Mouse (Mus musculus) neural tube, embryonic 11.5 days (tissue): ENCODE data around the gene Sp100. TPM values are rescaled to one million over a fixed set of nuclear protein-coding genes. Genes with fewer than 3 reads are reported as not detected.

Source experiments
- ATAC-seq: fragments of 200-750 bp; cut with Nextera tagmentation; 2 replicates; pipeline ENCODE4 v1.8.0; 2017; ENCODE audit warnings: moderate number of reproducible peaks, mild to moderate bottlenecking, moderate TSS enrichment, moderate library complexity; ENCODE audit not compliant: insufficient read depth, low FRiP score, low TSS enrichment
- DNase-seq: peaks from one replicate; pipeline ENCODE4 v3.0.0-alpha.2; 2015; ENCODE audit warnings: low spot score
- H3K27ac ChIP-seq: fragments of 300-500 bp; sonication (generic); 2 replicates; pipeline ENCODE4 v1.5.1; 2014; ENCODE audit warnings: low read depth, mild to moderate bottlenecking, low read length
- H3K27me3 ChIP-seq: fragments of 300-500 bp; sonication (generic); 2 replicates; pipeline ENCODE4 v1.6.1; 2014; ENCODE audit warnings: mild to moderate bottlenecking, low read length, mixed read lengths; ENCODE audit not compliant: control insufficient read depth, insufficient read depth
- H3K36me3 ChIP-seq: fragments of 300-500 bp; sonication (generic); 2 replicates; pipeline ENCODE4 v1.6.1; 2014; ENCODE audit warnings: mild to moderate bottlenecking, low read length, moderate library complexity, mixed read lengths; ENCODE audit not compliant: control insufficient read depth, insufficient read depth
- H3K4me1 ChIP-seq: fragments of 300-500 bp; sonication (generic); 2 replicates; pipeline ENCODE4 v1.6.1; 2014; ENCODE audit warnings: low read length, mixed read lengths; ENCODE audit not compliant: control insufficient read depth, insufficient read depth
- H3K4me2 ChIP-seq: fragments of 300-500 bp; sonication (generic); 2 replicates; pipeline ENCODE4 v1.6.1; 2014; ENCODE audit warnings: low read depth, mild to moderate bottlenecking, moderate library complexity
- H3K4me3 ChIP-seq: fragments of 300-500 bp; sonication (generic); 2 replicates; pipeline ENCODE4 v1.5.1; 2014; ENCODE audit warnings: low read depth, low read length
- H3K9ac ChIP-seq: fragments of 300-500 bp; sonication (generic); 2 replicates; pipeline ENCODE4 v1.6.1; 2014; ENCODE audit warnings: mild to moderate bottlenecking, low read length
- H3K9me3 ChIP-seq: fragments of 300-500 bp; sonication (generic); 2 replicates; pipeline ENCODE4 v1.6.1; 2016; ENCODE audit warnings: low read length; ENCODE audit not compliant: control insufficient read depth
- WGBS: fragments of 180-500 bp; shearing (Covaris S2); extraction: QIAGEN DNeasy Blood & Tissue Kit; methylation state at CpG from one replicate; pipeline ENCODE4 v1.1.7; 2014; 5-methylcytosine and 5-hydroxymethylcytosine counted together
- polyA plus RNA-seq: library from polyadenylated mRNA; unstranded; fragments of >200 nt; fragmentation: Nextera tagmentation; extraction: Ambion mirVana; gene quantifications from 2 replicates; pipeline ENCODE4 v1.2.1, GENCODE M21; 2014

The Sp100 gene
- polyA plus RNA-seq, 1 experiment from 2014 or later = 0.33 TPM

DNA sequence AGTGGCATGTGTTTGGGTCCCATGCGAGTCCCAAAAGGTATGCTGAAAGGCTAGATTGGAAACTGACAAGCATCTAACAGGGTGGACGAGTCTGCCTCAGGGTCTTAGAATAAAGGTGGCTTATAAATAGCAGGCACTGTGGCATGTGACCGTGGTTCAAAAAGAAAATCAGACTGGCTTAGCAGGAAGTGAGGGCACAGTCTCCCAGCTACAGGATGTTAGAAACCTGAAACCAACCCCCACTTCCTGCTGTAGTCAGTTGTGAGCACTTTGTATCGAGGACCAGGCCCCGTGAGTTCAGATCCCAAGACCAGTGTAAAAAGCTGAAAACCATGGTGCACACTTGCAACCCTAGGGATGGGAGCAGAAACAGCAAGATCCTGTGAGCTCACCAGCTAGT is 37.6 kb downstream of the Sp100 start:
- no peak for DNase-seq
- H3K9ac ChIP-seq = no peak overlapping the region
- no peaks in the 10 kb centered on the region for H3K9me3 ChIP-seq
- WGBS = 80% methylated on average over 5 of the region's 5 CpGs
- no peak overlapping the region for H3K27ac ChIP-seq
- no peak overlapping the region for H3K4me2 ChIP-seq
- ATAC-seq = no peak
- no peaks in the 10 kb centered on the region for H3K27me3 ChIP-seq
- H3K4me1 ChIP-seq = no peaks in the 10 kb centered on the region
- no peaks in the 10 kb centered on the region for H3K36me3 ChIP-seq
- H3K4me3 ChIP-seq = no peak overlapping the region

DNA sequence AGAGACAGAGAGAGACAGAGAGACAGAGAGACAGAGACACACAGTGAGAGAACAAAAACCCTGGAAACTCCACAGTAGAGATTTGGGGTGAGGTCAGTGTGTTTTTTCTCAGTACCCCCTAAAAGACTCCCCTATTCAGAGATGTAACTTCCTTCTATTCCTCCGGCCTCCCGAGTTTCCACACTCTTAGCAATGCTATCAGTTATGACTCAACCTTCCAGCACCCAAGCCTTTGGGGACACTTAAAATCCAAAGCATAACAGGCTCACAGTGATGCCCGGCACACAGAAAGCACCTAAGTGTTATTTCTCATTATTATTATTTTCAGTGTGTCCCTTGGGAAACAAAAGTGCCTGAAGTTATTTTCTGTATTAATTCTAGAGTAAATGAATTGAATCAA is 40.8 kb downstream of the Sp100 start:
- 94% methylated on average over 3 of the region's 3 CpGs for WGBS
- H3K36me3 ChIP-seq = no peaks in the 10 kb centered on the region
- ATAC-seq = no peak
- no peaks in the 10 kb centered on the region for H3K4me1 ChIP-seq
- H3K4me3 ChIP-seq = no peak overlapping the region
- no peak for DNase-seq
- H3K27ac ChIP-seq = no peak overlapping the region
- no peaks in the 10 kb centered on the region for H3K27me3 ChIP-seq
- H3K9me3 ChIP-seq = no peaks in the 10 kb centered on the region
- no peak overlapping the region for H3K4me2 ChIP-seq
- no peak overlapping the region for H3K9ac ChIP-seq

DNA sequence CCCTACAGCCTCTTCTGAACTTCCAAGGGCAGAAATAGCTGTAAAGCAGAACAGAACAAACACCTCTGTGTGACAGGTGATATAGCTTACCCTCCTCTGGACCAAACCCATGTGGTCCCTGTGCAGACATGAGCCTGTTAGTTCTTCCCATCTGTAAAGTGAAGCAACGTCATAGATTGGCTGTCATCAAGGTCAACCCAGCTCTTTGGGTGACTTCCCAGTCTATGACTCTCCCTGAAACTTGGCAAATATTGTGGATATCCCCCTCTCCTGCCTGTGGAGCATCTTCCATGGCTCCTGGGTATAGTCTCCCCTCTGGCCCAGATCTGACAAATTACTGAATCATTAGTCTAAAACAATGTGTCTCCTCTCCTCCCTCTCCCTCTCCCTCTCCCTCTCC is 42.5 kb downstream of the Sp100 start:
- no peaks in the 10 kb centered on the region for H3K36me3 ChIP-seq
- no peak overlapping the region for H3K4me2 ChIP-seq
- H3K4me1 ChIP-seq = no peaks in the 10 kb centered on the region
- WGBS = 79% methylated on average over 1 of the region's 1 CpGs
- H3K9me3 ChIP-seq = no peaks in the 10 kb centered on the region
- no peaks in the 10 kb centered on the region for H3K27me3 ChIP-seq
- no peak for DNase-seq
- ATAC-seq = no peak
- H3K4me3 ChIP-seq = no peak overlapping the region
- no peak overlapping the region for H3K27ac ChIP-seq
- H3K9ac ChIP-seq = no peak overlapping the region

DNA sequence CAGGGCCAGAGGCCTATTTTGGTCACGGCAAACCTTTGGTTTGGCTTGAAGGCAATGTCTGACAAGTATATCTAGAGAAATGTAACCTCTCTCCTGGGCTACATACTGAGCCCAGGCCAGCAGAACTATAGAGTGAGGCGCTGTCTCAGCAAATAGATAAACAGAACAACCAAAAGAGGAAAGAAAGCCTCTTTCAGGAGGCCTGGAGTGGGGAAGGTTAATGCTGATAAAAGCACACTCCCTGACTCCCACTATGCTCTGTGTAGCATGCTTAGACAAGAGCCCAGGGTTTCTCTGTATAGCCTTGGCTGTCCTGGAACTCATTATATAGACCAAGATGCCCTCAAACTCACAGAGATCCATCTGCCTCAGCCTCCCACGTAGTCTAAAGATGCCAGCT is 43.5 kb downstream of the Sp100 start:
- H3K9ac ChIP-seq = no peak overlapping the region
- DNase-seq (no peak), ATAC-seq (no peak)
- no peak overlapping the region for H3K4me3 ChIP-seq
- no peaks in the 10 kb centered on the region for H3K9me3 ChIP-seq
- H3K4me1 ChIP-seq = no peaks in the 10 kb centered on the region
- H3K27ac ChIP-seq = no peak overlapping the region
- H3K27me3 ChIP-seq = no peaks in the 10 kb centered on the region
- H3K36me3 ChIP-seq = no peaks in the 10 kb centered on the region
- 73% methylated on average over 3 of the region's 3 CpGs for WGBS
- no peak overlapping the region for H3K4me2 ChIP-seq

DNA sequence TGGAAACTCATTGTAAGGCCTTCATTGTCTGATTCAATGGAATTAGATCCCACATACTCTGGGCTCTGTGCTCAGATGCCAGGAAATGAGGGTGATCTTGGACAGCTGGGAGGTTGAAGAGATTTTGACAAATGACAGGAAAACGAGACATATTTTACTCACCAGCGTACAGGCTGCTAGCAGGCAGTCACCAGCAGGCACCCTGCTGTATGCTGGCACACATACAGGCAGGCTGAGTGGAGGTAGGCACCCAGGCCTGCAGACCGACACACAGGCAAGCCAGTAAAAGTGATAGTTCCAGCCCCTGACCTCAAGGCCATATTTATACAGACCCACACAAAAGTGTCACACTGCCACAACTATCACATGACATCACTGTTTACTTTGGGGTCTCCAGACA is 45.9 kb downstream of the Sp100 start:
- H3K27me3 ChIP-seq = no peaks in the 10 kb centered on the region
- H3K9me3 ChIP-seq = no peaks in the 10 kb centered on the region
- WGBS = 73% methylated on average over 3 of the region's 3 CpGs
- H3K4me3 ChIP-seq = no peak overlapping the region
- no peak overlapping the region for H3K4me2 ChIP-seq
- H3K9ac ChIP-seq = no peak overlapping the region
- no peak for ATAC-seq
- H3K36me3 ChIP-seq = no peaks in the 10 kb centered on the region
- no peaks in the 10 kb centered on the region for H3K4me1 ChIP-seq
- no peak overlapping the region for H3K27ac ChIP-seq
- no peak for DNase-seq

DNA sequence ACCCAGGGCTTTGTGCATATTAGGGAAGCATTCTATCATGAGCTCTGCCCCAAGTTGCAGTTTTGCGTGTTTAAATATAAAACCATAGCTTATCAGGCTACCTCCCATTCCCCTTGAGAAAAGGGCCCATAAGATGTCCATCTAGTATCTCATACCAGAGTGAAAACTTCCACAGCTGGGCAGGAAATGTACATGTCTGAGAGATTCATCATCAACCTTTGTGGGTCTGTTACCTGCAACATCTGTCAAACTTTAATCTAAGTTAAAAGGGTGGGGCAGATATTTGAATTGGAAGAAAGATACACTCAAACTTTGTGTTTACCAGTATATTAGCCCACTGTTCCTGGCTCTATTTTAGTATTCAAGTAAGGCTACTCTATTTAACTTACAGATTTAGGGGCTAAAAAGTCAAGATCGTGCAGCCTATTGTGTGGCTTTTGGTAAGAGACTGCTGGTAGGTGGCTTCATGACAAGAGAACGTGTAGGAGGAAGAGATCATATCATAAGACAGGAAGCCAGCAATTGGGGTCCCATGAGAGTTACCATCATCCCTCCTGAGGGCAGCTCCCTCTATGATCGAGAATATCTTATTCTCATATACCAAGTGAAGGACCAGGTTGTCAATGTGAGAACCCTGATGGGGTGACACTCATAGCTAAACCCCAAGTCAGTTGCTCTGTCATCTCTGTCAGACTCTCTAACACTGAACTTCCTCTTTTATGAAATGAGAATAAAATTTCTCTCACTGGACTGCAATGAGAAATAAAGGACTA is 48.1 kb downstream of the Sp100 start:
- DNase-seq (no peak), ATAC-seq (no peak)
- H3K4me3 ChIP-seq = no peak overlapping the region
- H3K4me1 ChIP-seq = no peaks in the 10 kb centered on the region
- no peaks in the 10 kb centered on the region for H3K36me3 ChIP-seq
- H3K9ac ChIP-seq = no peak overlapping the region
- H3K9me3 ChIP-seq = no peaks in the 10 kb centered on the region
- 89% methylated on average over 4 of the region's 4 CpGs for WGBS
- H3K4me2 ChIP-seq = no peak overlapping the region
- H3K27ac ChIP-seq = no peak overlapping the region
- H3K27me3 ChIP-seq = no peaks in the 10 kb centered on the region

DNA sequence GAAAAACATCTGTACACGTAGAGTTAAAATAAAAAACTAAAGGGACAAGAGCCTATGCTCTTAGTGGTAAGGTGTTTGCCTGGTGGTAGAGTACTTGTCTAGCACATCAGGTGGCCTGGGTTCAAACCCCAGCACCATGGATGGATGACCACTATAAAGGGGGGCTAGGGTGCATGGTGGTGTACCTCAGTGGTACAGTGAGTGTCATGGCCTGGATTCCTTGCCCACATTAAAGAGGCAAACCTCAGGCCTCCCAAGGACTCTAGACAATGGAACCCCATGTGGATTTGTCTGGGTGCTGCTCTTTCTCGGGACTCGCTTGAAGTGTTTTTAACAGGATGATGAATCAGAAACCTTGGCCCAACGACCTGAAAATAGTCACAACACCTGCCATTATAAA is 52.7 kb downstream of the Sp100 start:
- Histone ChIP-seq H3K9ac (no peak overlapping the region), H3K36me3 (no peaks in the 10 kb centered on the region), H3K27me3 (no peaks in the 10 kb centered on the region), H3K9me3 (no peaks in the 10 kb centered on the region), H3K4me1 (no peaks in the 10 kb centered on the region), H3K4me3 (no peak overlapping the region), H3K27ac (no peak overlapping the region), H3K4me2 (no peak overlapping the region)
- no peak for DNase-seq
- ATAC-seq = no peak
- 80% methylated on average over 4 of the region's 4 CpGs for WGBS

DNA sequence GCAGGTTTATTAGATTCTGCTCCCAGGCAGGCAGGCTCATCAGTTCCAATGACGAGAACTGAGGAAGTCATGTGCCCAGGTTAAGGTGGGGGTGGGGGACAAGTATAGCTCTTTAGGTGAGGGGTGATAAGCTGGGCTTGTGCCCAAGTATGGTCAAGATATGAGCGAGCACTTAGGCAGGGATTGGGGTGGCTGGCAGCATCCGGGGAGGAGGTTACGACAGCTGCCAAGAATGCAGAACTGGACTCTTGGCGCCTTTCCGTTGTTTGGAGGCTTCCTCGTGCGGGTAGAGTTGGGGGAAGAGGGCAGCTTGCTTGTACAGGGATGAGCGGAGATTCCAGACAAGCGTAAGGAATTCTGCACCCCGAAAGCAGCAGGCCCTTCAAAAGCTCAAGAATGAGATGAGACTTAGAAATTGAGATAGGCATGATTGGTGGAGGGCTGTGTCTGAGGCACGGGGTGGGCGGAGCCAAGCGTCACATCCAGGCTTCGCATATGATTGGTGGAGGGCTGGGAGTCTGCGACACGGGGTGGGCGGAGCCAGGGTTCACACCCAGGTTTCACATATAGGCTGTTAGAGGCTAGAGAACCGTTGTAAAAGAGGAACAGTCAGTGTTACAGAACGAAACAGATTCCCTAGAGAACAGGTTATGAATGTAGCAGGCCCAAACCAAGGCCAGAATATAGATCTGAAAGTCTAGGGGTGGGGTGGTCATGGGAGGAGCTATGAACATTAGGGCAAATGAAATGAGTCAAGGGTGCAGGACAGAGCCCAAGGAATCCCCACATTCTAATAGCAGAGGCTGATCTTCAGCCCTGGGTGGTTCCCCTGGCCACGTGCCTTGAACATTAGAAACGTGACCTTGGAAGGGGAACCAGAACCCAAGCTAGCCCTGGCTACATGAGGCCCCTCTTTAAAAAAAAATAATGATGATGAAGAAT is 53.7 kb downstream of the Sp100 start:
- peak; percentile 97 for ATAC-seq
- no peak overlapping the region for H3K27ac ChIP-seq
- 22% methylated on average over 22 of the region's 22 CpGs for WGBS

More for the DNA sequence above, 53.7 kb downstream of the Sp100 start:
- Histone ChIP-seq H3K4me3 (peak overlapping the region; percentile 24), H3K9me3 (no peaks in the 10 kb centered on the region), H3K27me3 (no peaks in the 10 kb centered on the region), H3K4me2 (peak overlapping the region; percentile 35), H3K9ac (peak overlapping the region; percentile 12; the same call in 1 of the 2 replicates), H3K4me1 (no peaks in the 10 kb centered on the region), H3K36me3 (no peaks in the 10 kb centered on the region)
- DNase-seq = peak; percentile 83
